Mouse (Mus musculus): ENCODE measurements around the gene Egfl6.

Gene Egfl6

DNA sequence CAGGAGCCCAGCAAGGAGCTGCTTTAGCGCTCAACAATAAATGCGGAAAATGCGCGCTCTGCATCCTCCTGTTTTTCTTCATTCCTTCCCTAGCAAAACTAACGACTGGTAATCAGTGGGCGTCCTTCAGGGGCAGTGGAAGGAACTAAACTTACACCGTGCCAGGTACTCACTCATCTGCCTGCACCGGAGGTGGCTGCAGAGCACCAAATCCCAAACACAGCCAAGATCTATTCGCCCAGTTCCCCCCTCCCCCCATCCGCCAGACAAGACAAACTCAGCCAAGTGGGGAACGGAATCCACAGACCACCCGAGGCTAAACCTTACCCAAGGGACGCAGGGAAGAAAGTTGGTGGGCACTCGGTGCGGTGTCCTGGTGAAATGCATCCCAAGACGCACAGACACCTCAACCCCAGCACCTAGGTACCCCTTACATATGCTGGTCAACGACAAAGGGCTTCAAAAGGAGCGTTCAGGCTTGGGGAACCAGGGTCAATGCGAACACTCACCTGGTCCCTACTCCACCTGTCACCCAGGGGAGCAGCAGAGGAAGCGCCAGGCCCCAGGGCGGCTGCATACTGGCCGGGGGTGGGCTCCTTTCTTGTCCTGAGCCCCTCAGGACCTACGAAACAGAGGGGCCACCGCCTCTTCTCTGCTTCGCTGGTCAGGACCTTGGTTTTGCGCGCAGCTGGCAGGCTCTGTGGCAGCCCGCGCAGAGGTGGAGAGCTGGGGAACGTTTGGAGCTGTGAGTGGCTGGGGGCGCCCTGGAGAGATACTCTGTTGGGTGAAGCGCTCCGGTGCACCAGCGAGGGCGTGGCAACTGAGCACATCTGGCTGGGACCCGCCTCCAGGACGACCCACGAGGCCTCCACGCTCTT lies at the start of gene Egfl6:
Egfl6 (minus strand) TSS at position 774 of the 878 bp plus-strand sequence.
- DNase-seq (ENCODE audit: low read depth, low spot score): peak; percentile 0

DNA sequence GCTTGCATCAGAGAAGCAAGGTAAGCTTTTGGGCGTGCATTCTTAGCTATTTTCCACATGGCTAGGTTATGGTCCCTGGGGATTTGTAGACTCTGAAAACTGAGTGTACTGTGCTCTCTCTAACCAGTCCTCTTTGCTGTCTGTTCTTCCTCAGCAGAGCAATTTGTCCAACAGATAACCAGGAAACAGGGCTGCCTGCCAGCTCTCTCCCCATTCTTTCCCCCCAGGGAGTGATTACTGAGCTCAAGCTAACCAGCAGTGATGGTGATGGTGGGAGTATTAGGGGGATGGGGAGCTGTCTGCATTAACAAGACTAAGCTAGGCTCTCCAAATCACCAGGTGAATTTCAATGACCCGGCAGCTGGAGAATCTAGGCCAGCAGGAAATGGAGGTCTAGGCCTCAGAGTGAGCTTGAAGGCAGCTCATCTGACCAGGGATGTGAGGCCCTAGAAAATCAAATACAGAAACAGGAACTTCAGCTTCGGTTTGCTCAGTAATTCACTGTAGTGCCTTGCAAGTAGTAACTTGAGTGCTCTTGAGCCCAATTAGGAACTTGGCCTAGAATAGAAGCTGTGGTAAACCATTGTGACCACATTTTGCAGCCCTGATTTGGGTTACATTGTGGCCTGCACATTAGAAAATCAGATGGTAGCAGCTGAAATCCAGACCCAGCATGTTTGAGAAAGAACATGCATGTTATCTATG lies 41.5 kb upstream of the Egfl6 start:
- DNase-seq (ENCODE audit: low read depth, low spot score): no peak

DNA sequence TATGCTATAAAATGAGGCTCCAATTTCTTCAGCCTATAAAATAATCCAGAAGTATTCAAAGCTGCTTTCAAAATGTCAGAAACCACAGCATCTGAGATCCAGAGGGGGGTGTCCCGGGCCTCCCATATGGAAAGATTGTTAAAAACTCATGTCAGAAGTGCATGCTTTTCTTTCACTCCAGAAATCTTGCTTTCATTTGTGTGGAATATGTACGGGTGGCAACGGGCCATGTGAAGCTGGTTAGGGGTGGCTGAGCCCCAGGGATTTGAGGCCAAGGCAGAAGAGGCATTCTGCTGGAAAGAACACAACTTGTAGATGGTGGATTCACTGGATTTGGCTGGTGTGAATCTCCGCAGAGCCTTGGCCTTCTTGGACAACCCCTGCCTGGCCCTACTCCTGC lies 40.7 kb upstream of the Egfl6 start:
- DNase-seq (ENCODE audit: low read depth, low spot score): no peak

DNA sequence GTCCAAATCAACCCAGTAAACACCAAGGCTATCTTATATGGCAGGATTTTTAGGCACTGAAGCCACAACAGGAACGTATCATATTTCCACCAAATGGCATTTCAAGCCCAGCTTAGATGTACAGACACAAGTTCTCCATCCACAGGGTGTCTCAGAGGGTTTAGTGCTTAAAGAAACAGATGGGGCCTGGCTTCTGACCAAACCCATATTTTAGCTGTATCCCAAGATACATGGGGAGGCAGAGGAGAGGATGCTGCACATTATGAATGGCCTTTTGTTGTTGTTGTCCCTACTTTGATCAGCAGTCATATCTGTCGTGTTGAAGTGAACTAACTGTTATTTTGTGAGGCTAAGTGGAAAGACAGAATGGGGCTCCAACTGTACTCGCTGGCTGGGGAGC lies 37.7 kb upstream of the Egfl6 start:
- no peak for DNase-seq (ENCODE audit: low read depth, low spot score)

DNA sequence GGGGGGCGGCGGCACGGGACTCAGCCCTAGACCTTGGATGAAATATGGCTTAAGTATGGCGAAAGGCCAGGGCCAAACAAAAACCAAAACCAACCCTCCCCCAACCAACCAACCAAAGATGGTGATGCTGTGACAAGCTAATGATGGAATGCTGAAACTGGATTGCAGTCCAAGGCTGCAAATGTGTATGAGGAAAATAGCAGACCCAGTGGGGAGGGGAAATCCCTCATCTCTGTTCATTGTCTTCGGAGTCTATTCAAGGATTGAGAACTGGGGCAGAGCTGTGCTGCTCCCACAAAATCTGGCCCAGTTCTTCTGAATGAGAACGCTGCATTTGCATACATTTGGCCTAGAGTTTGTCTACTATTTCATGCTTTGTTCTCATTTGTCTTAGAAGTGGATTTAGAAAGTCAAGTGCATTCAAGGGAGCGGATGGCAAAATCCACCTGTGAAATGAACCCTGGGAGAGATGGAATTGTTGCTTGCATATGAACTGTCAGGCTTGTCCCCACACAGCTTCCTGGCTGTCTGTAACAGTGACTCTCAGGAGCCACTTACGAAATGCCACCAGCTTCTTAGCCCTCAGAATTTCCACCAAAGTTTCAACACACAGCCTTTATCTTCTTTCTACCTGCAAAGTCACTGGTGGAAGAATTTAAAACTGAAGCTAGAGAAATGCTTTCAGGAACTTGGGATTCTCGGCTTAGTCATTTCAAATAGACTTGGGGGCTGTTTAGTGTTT lies 36.2 kb upstream of the Egfl6 start:
- no peak for DNase-seq (ENCODE audit: low read depth, low spot score)

DNA sequence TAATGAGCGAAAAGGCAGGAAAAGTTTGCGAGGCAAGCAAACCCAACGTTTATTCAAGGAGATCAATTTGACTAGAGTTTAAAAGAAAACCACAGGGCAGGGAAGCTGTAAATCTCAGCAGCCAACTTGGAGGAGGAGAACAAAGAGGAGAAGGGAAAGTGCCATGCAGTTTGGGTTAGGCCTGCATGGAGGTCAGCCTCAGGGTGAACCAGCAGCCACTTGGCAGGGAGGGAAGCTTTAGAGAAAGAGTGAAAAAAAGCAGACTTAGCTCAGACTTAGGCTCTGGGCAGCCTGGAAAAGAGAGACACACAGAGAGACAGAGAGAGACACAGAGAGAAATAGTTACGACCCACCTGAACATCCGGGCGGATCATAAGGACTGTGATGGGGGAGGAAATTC lies 35.4 kb upstream of the Egfl6 start:
- DNase-seq (ENCODE audit: low read depth, low spot score): no peak

DNA sequence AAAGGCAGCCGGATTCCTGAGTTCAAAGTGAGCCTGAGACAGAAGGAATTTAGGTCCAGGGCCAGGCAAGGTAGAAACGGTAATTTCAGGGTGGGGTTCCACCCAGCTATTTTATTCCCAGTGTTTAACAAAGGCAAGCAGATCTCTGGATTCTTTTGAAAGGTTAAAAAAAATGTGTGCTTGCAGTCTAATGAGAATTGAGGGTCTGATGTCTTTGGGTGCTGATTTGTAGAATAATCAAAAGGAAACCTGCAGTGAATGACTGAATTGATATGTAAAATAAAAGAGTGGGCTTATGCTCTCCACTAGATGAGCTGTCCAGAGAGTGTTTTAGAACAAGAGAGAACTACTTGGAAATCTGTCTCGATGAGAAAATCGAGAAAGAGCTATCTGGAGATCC lies 33.6 kb upstream of the Egfl6 start:
- DNase-seq (ENCODE audit: low read depth, low spot score): no peak

DNA sequence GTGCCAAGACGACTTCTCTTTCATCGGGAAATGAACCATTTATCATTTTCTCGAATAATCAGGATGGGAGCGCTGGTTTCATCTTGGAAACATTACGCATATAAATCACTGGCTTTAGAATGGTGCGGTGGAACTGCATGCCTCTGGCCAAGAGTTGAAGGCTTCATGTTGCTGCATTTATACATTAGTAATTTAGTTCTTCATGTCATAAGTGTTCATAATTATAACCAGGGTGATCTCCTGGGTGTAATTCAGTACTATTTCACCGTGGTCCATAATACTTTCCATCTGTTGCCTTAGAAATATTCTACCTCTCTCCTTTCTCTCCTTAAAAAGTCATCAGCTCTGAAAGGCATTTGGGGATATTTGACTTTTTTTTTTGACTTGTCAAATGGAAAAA lies 29.7 kb upstream of the Egfl6 start:
- DNase-seq (ENCODE audit: low read depth, low spot score): no peak

DNA sequence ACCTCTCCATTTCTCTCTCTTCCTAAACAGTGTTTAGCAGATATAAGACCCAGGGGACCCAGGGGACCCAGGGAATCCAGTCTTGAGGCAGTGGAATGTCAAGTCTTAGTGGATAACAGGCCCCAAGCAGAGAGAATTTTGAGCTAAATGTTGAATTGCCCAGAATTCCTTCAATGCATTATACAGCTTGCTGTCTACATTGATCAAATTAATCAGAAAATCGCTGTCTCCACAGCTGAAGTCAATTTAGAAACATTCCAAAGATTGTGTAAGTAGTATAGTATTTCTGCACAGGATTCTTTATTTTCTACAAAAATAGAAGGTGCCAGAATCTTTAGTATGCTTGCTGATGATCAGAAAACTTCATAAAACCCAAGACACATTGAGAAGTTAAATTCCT lies 9.4 kb downstream of the Egfl6 start:
- no peak for DNase-seq (ENCODE audit: low read depth, low spot score)

DNA sequence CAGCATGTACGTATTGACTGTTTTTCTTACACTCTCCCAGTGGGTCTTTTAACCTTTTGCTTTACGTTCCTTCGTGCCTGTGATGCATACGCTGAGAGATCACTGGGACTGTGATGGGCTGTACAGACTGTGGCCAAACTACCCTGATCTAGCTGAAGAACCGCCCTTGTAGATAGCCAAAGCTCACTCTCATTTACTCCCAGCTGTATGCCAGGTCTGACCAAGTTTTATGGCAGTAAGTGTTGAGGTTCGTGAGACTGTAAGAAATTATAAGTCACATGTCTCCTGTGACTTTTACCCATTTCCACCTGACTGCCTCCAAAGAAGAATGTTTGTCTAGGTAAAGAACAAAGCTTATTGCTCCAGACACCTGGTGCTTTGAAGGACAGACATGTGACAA lies 19.5 kb downstream of the Egfl6 start:
- no peak for DNase-seq (ENCODE audit: low read depth, low spot score)

DNA sequence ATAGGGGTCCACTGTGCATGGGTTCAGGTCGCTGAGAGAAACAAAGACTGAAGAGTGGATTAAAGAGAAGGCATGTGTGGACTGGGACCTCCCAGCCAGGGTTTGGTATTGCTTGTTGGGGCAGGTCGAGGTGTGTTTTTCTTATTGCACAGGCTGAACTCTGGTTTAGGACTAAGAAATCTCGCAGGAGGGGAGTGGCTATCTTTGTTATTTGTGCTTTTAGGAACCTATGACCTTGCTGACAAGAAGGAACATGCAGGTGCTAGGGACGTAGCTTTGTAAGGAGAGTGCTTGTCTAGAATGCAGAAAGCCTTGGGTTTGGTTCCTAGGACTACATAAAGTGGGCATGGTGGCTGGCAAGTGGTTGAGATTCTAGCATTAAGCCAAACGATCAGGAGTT lies 20.1 kb downstream of the Egfl6 start:
- no peak for DNase-seq (ENCODE audit: low read depth, low spot score)

DNA sequence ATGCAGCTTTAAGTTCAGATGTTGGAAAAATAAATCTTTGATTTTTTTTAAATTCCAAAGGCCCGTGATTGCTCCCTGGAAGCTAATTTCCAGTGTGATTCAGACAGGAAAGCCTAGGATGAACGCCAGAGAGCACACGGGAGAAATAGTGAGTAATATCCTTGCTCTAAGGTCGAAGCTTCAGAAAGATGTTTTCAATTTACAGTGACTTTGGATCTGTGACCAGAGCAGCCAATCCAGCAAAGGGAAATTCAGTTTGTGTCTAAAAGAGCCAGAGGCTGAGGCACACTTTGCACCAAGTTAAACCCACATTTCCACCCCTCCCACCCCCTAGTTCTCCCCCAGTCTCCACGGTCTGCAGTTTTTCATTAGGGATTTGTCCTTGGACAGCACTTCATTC lies 20.6 kb downstream of the Egfl6 start:
- DNase-seq (ENCODE audit: low read depth, low spot score): no peak

DNA sequence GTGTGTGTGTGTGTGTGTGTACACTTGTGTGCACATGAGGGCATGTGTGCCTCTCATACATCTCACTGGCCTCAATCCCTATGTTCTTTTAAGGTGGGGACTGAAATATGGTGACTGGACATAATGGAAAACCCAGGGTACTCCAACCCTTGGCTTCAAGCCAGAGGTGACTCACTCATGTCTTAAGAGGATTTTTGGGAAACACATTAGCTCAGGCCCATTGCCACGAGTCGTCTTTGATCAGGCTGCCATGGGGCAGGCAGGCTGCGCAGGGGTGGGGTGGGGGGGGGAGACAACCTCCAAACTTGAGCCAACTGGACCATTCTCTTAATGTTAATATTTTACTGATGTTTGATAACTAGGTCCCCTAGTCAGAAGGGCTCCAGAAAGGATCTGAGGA lies 26.2 kb downstream of the Egfl6 start:
- DNase-seq (ENCODE audit: low read depth, low spot score): no peak

DNA sequence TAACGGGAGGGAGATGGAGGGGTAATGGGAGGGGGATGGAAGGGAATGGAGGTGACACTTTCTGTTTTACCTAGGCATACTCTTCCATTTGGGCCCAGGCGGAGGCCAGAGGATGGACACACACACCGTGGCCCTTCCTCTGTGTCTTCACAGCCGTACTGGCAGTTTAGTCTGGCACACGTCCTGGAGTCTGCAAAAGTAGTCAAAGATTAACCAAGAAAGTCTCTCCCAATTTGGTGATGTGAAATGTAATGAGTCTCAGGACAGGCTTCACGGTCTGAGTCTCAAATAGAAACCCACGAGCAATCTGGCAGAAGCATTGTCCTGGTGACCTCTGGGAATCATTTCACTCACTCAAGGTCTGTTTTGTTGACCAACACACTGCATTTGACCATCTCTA lies 33.2 kb downstream of the Egfl6 start:
- no peak for DNase-seq (ENCODE audit: low read depth, low spot score)

DNA sequence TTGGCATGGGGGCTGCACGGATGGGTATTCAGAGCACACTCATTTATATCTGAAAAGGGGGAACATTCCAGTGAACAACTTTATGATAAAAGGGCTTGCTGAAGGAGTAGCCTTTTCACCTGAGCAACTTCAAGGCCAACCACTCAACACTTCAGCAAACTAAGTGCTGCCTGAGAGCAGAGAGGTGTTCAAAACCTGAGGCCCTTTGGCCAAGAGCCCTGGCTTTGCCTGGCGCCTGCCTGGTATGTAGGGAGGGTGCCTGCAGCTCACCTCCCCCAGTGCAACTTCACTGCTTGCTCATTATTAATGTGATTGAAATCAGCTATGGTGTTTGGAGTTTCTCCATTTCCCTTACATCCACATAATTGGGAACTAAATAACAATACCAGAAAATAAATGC lies 39.0 kb downstream of the Egfl6 start:
- no peak for DNase-seq (ENCODE audit: low read depth, low spot score)

DNA sequence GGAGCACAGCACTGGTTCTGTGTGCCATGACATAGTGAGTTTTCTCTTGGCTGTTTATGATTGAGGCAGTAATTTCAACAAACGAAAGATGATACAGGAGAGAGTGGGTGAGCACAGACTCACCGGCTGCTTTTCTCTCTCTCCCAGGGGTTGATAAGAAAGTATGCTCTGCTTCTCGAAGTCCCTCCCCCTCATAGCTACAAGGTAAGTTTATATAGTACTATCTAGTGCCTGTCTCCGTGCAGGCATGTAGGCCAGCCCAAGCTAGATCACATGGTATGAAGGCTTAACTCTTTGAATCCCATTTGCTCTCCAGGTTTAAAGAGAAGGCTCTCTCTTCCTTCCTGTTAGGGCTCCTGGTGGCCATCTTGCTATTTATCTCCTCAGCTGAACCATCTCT lies 50.4 kb downstream of the Egfl6 start:
- DNase-seq (ENCODE audit: low read depth, low spot score): no peak

DNA sequence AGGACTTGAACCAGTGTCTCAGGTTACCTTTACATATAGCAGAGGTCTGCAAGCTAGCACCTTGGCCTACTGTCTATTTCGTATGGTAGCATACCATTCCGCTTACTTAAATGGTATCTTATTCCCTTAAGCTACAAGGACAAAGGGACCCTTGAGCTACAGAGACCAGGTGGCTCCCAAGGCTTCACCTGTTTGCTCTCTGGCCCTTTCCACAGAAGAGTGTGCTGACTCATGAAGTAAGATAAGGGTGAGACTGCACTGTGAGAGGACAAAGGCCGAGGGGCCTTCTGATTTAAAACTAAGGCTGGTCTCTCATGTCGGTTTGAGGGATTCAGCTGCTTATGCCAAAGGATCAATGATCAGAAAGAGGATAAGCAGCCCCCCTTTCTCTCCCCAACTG lies 52.1 kb downstream of the Egfl6 start:
- no peak for DNase-seq (ENCODE audit: low read depth, low spot score)

DNA sequence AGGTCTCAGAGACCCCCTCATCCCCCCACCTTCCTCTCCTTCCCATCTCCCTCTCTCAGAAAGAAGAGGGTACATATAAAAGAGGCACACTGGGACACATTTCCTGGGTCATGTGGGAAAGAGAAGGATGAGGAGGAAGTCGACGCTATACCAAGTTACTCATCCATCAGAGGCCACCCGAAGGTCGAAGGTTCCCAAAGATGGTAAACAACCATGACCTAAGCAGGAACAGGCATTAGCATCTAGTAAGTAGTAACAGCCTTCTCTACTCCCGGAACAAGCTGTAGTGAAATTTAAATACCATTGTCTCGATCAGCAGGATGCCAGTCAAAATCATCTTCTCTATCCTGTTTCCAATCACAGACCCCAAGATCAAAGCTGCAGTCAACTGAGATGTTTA lies 53.8 kb downstream of the Egfl6 start:
- no peak for DNase-seq (ENCODE audit: low read depth, low spot score)

DNA sequence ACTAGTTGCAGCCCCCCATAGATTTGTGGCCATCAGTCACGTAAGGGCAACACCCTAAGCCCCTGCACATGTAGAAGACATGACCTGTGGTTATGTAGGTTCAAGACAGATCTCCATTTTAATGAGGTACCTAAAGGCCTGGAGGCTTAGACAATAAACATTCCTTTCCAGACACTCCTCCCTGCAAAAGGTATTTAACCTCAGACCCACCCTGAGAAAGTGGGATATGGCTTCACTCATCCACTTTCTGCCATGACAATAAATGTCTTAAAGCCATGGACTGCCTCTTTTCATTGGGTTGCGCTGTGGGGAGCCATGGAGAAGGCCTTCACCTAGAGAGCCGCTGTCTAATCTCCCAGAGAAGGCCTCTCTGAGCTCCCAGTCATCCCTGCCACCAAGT lies 57.4 kb downstream of the Egfl6 start:
- DNase-seq (ENCODE audit: low read depth, low spot score): no peak

DNA sequence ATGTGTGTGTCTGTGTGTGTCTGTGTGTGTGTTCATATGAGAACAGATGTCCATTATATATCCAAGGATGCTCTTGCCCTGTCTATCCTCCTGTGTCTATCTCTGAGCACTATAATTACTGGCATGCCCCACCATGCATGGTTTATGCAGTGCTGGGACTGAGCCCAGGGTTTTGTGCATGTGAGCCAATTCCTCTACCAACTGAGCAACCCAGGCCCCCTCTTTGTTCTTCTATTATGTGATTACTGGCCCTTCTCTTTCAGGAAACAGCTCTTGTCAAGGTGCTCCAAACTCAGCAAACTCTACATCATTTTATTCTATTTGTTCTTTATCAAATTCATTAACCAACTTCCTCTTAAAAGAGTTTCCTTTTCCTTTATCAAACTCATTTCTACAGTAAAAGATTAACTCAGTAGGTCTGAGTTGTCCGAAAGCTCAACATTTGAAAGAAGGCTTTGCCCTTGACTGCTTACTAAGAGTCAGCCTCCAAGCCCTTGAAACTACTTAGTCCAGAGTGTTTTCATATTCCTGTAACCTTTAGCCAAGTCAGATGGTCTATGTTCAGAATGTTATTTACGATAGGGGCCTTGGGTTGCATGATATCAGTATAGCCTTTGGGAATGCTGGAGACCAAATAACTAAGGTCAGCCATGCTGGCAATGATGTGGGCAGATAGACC lies 59.7 kb downstream of the Egfl6 start:
- DNase-seq (ENCODE audit: low read depth, low spot score): no peak

DNA sequence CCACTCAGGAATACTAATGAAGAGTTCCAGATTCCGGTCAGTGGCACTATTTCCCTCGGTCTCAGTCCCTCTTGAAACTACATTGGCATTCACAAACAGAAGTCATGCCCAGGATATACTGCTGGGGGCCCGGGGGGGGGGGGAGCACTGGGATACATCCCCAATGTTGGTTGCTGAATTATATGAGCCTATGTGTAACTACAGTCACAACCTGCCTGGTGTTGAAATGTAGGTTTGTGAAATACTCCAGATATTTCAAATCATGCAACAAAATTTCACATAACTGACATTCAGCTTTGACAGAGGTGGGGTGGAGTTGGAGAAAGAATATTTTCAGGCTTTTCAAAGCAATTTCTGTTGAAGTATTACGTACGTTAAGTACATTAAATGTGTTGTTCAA lies 64.7 kb downstream of the Egfl6 start:
- no peak for DNase-seq (ENCODE audit: low read depth, low spot score)

DNA sequence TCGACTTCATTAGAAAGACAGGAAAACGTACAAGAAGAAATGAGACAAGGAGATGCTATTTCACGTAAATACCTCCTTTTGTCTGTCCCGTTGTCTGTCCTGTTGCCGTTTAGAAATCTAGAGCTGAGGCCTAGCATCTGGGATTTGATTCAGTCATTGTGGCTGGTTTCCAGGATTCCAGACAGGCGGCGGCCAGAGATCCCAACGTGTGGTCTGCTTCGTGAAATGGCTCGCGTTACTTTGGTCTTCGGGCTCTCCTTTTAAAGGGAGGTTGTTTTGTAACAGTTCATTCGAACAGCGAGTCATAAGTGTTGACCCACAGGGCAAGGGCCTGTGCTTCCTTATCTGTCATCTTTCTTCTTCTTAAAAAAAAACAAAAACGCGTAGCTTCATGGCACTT lies 67.2 kb downstream of the Egfl6 start, which contains the start of gene Tceanc:
Tceanc (minus strand) TSS at position 223 of the 400 bp plus-strand sequence.
- no peak for DNase-seq (ENCODE audit: low read depth, low spot score)

Data from CD4-positive, CD25-positive, alpha-beta regulatory T cell, adult 2 months (primary cell).